Mouse (Mus musculus) kidney, postnatal 36 days (tissue): ENCODE results near the gene Otof.

Source experiments
- DNase-seq, 2 experiments: peaks; one replicate each; pipeline ENCODE4 v3.0.0; 2021 to 2022; ENCODE audit warnings: mixed read lengths in 2 of 2

Gene Otof

DNA sequence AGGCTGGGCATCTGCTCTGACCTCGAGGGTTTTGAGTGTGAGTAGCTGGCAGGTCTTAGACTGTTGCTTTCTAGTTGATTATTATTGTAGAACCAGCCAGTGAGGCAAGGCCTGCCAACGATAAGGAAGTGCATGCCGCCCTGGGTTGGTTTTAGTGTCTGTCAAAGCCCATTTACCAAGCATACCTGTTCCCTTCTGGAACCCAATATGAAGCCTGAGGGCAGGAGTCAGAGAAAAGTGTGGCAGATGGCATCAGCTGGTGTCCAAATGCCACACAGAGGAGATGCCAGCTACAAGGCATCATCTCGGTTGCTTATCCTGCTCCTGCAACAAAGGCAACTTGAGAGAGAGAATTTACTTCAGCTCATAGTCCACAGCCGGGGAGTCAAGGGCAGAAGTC, 120.9 kb downstream of the Otof start:
- no peak for DNase-seq
